Mouse (Mus musculus) right cerebral cortex, postnatal 4 days (tissue): ENCODE data around the gene Ppp1r14b.

Experiments
- DNase-seq: peaks from one replicate; pipeline ENCODE4 v3.0.0-alpha.2; 2022

The Ppp1r14b gene

DNA sequence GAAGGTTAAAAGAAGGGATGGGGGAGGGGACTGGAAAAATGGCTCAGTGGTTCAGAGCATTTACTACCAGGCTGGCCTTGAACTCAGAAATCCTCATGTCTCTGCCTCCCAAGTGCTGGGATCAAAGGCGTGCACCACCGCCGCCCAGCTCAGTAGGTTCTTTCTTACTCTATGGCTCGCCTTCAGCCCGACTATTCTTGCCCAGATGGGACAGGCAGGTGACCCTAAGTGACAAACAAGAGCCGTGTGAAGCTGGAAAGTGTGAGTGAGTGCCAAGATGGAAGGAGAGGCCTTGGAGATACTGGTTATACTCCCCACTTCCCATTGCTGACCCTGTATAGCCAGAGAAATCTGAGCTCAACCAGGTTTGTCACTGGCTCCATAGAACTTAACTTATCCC, 31.1 kb upstream of the Ppp1r14b start:
- no peak for DNase-seq

- no peak for DNase-seq
Measured at GRCm38 (mm10) chr19:6947742-6948141, 27.0 kb upstream of the Ppp1r14b start.

- DNase-seq = no peak
Measured at GRCm38 (mm10) chr19:6948186-6948585, 26.6 kb upstream of the Ppp1r14b start.

DNA sequence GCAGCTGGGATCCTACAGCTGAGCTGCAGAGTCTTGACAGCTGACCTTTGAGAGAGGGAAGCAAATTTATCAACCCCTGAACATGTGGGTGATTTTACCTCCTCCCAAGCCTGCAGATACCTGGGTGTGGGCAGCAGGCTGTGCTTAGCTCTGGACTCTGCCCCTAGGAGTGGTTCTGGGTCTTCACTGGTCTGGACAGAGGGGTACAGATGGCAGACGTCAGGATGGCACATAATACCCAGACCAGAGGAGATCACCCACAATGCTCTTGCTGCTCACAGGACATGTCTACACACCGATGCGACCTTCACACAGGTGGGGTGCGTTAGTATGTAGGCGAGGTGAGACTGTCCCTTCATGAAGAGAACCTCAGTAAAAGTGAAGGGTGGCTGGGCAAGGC, 25.2 kb upstream of the Ppp1r14b start:
- no peak for DNase-seq

DNA sequence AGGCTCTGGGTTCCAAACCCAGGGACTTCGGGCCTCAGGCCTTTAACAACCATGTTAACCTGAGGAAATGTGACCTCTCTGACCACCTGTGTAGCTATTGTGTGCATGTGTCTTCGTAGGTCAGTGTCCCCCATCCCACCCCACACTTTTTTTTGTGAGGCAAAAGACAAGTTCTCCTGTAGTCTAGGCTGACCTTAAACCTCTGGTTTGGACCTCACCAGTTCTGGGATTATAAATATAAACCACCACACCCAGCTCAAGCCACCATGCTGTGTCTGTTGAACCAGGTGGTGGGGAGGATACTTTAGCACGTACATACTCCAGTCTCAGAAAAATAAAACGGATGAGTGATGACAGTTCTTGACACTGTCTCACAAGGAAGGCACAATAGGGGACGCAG, 24.8 kb upstream of the Ppp1r14b start:
- DNase-seq = no peak

GRCm38 (mm10) chr19:6950613-6951153, 24.1 kb upstream of the Ppp1r14b start:
- peak; percentile 52 for DNase-seq

- peak; percentile 82 for DNase-seq
Measured at GRCm38 (mm10) chr19:6951381-6951968, 23.3 kb upstream of the Ppp1r14b start.

- DNase-seq = peak; percentile 67
Measured at GRCm38 (mm10) chr19:6951994-6952711, 22.6 kb upstream of the Ppp1r14b start.

- DNase-seq = no peak
Measured at GRCm38 (mm10) chr19:6952712-6953037, 22.1 kb upstream of the Ppp1r14b start.

GRCm38 (mm10) chr19:6954046-6954445, 20.7 kb upstream of the Ppp1r14b start:
- no peak for DNase-seq

DNA sequence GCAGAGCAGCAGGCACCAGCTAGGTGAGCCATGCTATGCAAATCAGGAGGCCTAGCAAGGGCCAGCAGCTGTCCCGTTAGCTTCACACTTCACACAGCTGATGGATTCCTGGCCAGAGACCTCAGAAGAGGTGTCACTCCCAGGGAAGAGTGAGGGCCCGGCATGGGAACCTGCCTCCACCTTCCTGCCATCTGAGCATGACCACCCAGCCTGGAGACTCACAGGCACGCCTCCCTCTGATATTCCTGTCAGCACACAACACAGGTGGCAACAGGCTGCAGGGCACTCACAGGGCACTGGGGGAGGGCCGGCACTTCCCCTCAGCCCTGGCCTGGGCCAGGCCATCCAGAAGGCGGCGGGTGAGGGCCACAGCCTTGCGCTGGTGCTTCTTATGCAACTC, 19.3 kb upstream of the Ppp1r14b start:
- no peak for DNase-seq

GRCm38 (mm10) chr19:6956461-6956860, 18.3 kb upstream of the Ppp1r14b start:
- no peak for DNase-seq

- no peak for DNase-seq
Measured at GRCm38 (mm10) chr19:6968491-6969271, 6.1 kb upstream of the Ppp1r14b start.

DNA sequence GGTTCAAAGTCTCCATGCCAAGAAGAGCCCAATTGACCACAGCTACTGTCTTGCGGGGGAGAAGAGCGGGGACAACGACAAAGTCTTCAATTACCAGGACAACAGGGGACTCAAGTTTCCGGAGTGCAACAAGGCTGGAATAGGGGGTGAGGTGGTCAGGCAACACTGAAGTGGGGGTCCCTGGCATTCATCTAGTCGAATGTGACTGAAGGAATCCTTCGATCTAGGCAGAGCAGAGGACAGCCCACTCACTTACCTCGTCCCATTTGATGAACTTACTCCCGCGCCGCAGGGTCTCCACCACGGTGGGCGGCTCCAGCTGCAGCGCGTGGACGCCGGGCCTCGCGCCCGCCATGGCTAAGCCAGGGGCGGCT, 5.5 kb upstream of the Ppp1r14b start:
- DNase-seq = no peak

GRCm38 (mm10) chr19:6969665-6970381, 4.9 kb upstream of the Ppp1r14b start:
- DNase-seq = peak; percentile 59

GRCm38 (mm10) chr19:6970460-6971085, 4.2 kb upstream of the Ppp1r14b start:
- no peak for DNase-seq

- DNase-seq = no peak
Measured at GRCm38 (mm10) chr19:6971644-6972043, 3.1 kb upstream of the Ppp1r14b start.

- DNase-seq = no peak
Measured at GRCm38 (mm10) chr19:6972247-6972917, 2.4 kb upstream of the Ppp1r14b start.

DNA sequence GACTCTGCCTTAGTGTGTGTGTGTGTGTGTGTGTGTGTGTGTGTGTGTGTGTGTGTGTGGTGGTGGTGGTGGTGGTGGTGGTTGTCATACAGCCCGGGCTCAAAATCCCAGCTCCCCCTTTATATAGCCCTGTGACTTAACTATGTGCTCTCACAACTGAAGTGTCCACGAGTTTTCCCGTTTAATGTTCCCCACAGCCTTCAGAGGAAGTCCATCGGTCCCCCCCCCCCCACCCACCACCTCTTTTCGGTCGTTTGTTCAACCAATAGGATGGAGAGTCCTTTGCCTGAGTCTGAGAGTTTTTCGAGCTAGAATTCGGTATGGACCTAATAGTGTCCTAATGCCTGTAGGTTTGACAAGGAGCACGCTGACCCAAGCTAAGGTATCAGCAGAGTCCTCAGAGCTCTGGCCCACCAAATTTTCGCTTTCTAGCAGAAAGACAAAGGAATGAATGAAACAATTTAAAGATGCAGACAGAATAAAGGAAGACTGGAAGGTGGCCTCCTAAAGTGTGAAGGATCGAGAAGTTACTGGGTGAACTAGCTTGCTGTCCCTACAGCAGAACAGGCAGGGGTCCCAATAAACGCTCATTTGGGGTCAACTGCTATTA, 1.1 kb upstream of the Ppp1r14b start:
- no peak for DNase-seq

DNA sequence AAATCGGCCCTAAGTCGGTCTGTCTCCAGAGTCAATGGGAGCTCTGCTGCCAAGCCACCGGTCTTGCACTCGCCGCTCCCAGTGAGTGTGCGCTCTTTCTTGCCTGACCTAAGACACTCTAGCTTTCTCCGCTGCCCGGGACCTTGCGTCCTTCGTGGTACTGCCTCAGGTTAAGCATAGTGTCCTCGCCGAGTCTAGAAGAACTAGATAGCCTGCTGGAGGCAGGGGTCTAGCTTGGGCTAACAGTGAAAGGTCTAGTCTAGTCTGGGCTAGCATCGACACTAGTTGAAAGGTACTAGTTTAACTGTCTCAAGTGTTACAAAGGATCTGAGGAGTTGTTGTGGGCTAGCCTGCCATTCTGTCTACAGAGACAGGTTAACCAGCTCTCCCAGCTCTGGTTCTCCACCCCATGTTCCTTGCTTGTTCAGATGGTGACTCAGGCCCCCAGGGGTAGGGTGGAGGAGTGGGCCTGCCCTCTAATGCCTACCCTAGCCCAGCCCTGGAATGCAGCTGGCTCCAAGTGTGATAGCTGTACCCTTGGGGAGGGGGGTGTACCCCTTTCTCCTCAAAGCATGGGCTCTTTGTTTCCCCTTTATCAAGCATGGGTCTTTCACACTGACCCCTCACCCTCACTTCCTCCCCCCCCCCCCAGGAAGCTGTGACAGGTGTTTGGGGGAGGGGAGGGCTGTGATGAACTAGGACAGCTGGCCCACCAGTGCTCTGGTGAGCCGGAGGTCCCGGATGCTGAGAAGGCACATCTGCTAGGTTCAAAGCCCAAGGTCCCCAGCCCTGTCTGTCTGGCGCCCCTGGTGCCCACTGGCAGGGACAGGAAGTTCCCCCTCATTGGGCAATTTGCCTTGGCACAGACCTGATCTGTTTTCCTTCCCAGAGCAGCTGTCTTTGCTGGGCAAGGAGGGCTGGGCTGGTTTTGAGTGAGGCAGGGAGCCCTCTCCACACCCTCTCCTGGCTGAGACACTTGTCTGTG, 1.1 kb downstream of the Ppp1r14b start, which contains the start of gene Plcb3:
Plcb3 (minus strand) TSS at position 934 of the 985 bp plus-strand sequence.
- peak; percentile 60 for DNase-seq
